Mouse (Mus musculus) heart, postnatal 14 days (tissue): ENCODE data around the gene Slc11a1. TPM values are rescaled to one million over a fixed set of nuclear protein-coding genes. Genes with fewer than 3 reads are reported as not detected.

Experiments
- DNase-seq, 2 experiments: peaks; one replicate each; pipeline ENCODE4 v3.0.0; 2021 to 2022
- intact Hi-C: fragments of 180-260 bp; cut with DNase I; formaldehyde crosslinking; loops from one replicate; pipeline ENCODE4 v1.15.1; 2025
- total RNA-seq, 2 experiments: library from RNA; stranded (reverse); gene quantifications; 2 replicates each; pipeline ENCODE4 v1.2.3; 2021

The Slc11a1 gene
- total RNA-seq, 2 experiments from 2014 or later: 2.7 to 4.1 TPM

- intact Hi-C loops: no loop called here
- DNase-seq: no peak
These were observed 22.4 kb upstream of the Slc11a1 start for GRCm38 (mm10) chr1:74352532-74353096.

GRCm38 (mm10) chr1:74353453-74354229 lies 21.4 kb upstream of the Slc11a1 start:
- no peak for DNase-seq
- intact Hi-C loops: no loop called here

GRCm38 (mm10) chr1:74357531-74357930 lies 17.5 kb upstream of the Slc11a1 start:
- no peak for DNase-seq
- intact Hi-C loops: loop anchor here (2.0 kb wide), 1 partner anchor 15 kb away; no protein-coding TSS in a partner anchor

GRCm38 (mm10) chr1:74359952-74360517 lies 15.0 kb upstream of the Slc11a1 start:
- no peak for DNase-seq

GRCm38 (mm10) chr1:74361812-74362211 lies 13.2 kb upstream of the Slc11a1 start, which contains the start of gene Catip:
Gene Catip, plus strand, starts transcription at chr1:74362108.
- intact Hi-C loops: loop anchor here (1.0 to 2.0 kb wide), 4 partner anchors 49 to 157 kb away; no protein-coding TSS in a partner anchor

More at GRCm38 (mm10) chr1:74359952-74360517, 15.0 kb upstream of the Slc11a1 start:
- intact Hi-C loops: no loop called here

GRCm38 (mm10) chr1:74362325-74363229 lies 12.4 kb upstream of the Slc11a1 start:
- no peak for DNase-seq
- intact Hi-C loops: loop anchor here (2.0 kb wide), 3 partner anchors 74 to 158 kb away; no protein-coding TSS in a partner anchor

More at GRCm38 (mm10) chr1:74361812-74362211, 13.2 kb upstream of the Slc11a1 start, which contains the start of gene Catip:
- peak; percentile 70 to 87 for DNase-seq

DNA sequence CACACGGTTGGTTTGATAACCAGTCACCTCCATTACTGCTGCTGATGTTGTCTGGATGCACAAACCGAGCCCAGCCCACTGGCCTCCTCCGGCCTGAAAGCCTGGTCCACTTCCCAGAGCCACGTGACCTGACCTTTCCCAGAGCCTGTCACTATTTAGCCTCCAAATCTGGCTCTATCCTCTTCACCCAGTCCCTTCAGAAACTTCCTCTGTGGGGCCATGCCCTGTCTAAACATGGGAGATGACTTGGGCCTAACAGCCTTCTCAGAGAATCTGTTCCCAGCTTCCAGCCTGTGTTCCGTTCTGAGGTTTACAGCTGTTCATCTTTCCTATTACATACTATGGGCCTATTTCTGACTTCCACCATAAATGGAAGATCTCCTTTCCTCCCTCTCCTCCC lies 11.6 kb upstream of the Slc11a1 start:
- intact Hi-C loops: loop anchor here (2.0 kb wide), 3 partner anchors 75 to 159 kb away; no protein-coding TSS in a partner anchor
- no peak for DNase-seq

DNA sequence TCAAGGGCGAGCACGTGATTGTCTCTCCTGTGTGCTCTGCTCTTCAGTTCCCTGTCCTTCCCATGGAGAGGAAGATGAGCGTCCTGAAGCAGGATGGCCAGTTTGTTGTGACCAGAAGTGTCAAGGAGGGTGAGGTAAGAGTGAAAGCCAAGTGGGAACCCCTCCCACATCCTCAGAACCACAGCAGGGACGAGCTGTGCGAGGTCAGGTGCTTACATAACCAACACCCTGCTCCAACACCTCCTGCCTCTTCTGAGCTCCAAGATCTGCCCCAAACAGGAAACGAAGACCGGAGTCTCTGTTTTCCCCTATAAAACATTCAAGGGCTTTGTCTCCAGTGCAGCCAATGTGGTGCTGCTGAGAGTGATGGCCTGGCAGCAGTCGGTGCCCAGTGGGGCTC lies 10.7 kb upstream of the Slc11a1 start:
- DNase-seq: no peak
- intact Hi-C loops: no loop called here

DNA sequence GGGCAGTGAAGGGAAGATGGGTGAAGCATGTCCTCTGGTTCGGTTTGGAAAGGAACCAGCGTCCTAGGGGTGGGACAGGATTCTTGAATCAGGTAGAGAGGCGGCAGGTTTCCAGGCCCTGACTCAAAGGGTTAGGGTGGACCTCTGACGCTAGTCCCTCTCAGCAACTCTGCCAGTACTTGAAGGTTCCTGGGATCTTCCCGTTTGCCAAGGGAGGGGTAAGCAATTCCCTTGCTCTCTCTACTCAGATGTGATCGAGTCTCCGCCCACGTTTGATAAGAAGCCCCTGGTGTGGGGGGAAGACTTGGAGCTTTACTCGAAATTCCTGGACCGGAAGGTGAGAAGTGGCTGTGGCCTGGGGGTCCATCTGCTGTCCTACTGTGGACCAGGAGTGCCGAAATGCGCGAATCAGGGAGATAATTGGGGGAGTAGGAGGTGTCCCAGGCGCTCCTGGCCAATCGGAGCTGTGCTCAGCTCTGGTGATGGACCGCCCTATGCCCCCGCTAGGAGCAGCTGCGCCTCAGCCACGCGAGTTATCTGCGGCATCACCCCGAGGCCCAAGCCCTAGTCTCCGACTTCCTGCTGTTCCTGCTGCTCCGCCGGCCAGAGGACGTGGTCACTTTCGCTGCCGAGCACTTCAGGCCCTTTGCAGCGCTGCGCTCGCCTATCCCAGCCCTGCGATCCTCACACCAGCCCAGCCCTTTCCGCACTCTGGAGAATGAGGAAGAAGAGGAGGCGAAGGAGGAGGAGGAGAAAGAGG lies 6.9 kb upstream of the Slc11a1 start:
- intact Hi-C loops: loop anchor here (1.0 kb wide), 1 partner anchor 79 kb away; no protein-coding TSS in a partner anchor
- peak; percentile 71 to 74 for DNase-seq

DNA sequence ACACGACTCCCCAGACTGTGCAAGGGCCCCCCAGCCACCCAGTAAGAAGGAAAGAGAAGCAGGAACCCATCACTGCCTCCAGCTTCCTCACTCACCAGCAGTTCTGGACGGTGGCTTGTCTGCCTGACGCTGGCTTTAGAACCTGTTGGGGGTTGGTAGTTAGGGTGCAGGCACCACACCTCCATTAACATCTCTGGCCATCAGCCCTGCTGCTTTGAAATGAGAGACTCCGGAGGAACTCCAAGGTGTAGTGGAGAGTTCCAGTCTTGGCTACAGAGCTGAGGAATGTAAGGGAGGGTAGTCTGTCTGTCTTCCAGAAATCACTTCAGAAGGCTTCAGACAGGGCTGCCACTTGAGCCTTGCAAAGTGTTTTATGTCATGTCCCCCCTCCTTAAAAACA lies 5.0 kb upstream of the Slc11a1 start:
- no peak for DNase-seq
- intact Hi-C loops: no loop called here

GRCm38 (mm10) chr1:74373372-74373771 lies 1.6 kb upstream of the Slc11a1 start:
- intact Hi-C loops: no loop called here
- DNase-seq: no peak

- no peak for DNase-seq
- intact Hi-C loops: no loop called here
These were observed 566 bp downstream of the Slc11a1 start for GRCm38 (mm10) chr1:74375561-74375960.

- intact Hi-C loops: no loop called here
- peak; percentile 49 to 55 for DNase-seq
These were observed 1.4 kb downstream of the Slc11a1 start for GRCm38 (mm10) chr1:74376396-74376795.

- no peak for DNase-seq
- intact Hi-C loops: no loop called here
These were observed 4.1 kb downstream of the Slc11a1 start for GRCm38 (mm10) chr1:74379058-74379504.

DNA sequence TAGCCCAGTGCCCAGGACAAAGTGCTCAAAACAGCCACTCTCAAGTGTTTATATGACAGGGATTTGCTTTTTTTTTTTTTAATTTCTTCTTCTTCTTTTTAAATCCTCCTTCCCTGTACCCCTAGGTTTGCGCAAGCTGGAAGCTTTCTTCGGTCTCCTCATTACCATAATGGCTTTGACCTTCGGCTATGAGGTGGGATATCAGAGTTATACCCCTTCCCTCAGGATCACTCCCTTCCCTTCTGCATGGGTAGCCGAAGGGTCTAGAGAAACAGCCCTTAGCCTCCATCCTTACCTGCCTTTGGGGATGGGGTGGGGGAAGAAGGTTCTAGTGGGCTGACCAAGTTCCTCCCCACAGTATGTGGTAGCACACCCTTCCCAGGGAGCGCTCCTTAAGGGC lies 5.5 kb downstream of the Slc11a1 start:
- intact Hi-C loops: no loop called here
- no peak for DNase-seq

GRCm38 (mm10) chr1:74381588-74382021 lies 6.6 kb downstream of the Slc11a1 start:
- intact Hi-C loops: no loop called here
- no peak for DNase-seq

DNA sequence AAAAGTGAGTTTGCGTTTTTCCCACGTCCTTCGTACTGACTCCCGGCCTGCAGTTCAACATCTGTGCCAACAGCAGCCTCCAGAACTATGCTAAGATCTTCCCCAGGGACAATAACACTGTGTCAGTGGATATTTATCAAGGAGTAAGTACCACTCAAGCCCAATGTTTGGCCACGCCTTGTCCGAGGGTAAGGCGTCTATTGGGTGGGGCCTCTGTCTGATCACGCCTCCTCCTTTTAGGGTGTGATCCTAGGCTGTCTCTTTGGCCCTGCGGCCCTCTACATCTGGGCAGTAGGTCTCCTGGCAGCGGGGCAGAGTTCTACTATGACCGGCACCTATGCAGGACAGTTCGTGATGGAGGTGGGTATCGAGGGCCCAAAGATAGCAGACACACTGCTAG lies 8.4 kb downstream of the Slc11a1 start:
- intact Hi-C loops: no loop called here
- DNase-seq: no peak

DNA sequence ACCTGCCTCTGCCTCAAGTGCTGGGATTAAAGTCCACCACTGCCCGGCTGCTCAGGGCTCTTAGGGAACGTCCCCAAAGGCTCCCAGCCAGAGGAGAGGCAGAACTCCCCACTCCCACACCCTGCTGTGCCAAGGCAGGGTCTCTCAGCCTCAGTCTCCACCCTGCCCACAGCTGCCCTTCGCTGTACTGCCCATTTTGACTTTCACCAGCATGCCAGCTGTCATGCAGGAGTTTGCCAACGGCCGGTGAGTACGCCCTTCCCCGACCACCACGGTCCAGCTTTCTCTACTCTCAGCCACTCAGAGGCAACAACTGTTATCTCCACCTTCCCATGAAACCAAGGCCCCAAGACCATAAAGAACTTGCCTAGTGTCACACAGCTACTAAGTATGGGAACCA lies 9.5 kb downstream of the Slc11a1 start:
- intact Hi-C loops: no loop called here
- DNase-seq: no peak

GRCm38 (mm10) chr1:74385064-74385463 lies 10.1 kb downstream of the Slc11a1 start:
- no peak for DNase-seq
- intact Hi-C loops: no loop called here
